Mouse (Mus musculus) stomach, postnatal 0 days (tissue): Measurements from ENCODE around the gene Rai2. TPM values are rescaled to one million over a fixed set of nuclear protein-coding genes. Genes with fewer than 3 reads are reported as not detected.

Experiments
- ATAC-seq: fragments of 200-750 bp; cut with Nextera tagmentation; 2 replicates; pipeline ENCODE4 v1.8.0; 2017; ENCODE audit not compliant: low FRiP score, low TSS enrichment
- DNase-seq: peaks from one replicate; pipeline ENCODE4 v3.0.0-alpha.2; 2016; ENCODE audit warnings: low spot score
- H3K27ac ChIP-seq: fragments of 300-500 bp; sonication (generic); replicated peaks from 2 replicates; pipeline ENCODE4 v1.5.1; 2014; ENCODE audit warnings: mild to moderate bottlenecking, control low read depth
- H3K27me3 ChIP-seq: fragments of 300-500 bp; sonication (generic); 2 replicates; pipeline ENCODE4 v1.6.1; 2014; ENCODE audit warnings: low read length; ENCODE audit not compliant: control insufficient read depth, insufficient read depth
- H3K36me3 ChIP-seq: fragments of 300-500 bp; sonication (generic); 2 replicates; pipeline ENCODE4 v1.6.1; 2014; ENCODE audit warnings: low read length, mixed read lengths; ENCODE audit not compliant: control insufficient read depth, insufficient read depth
- H3K4me1 ChIP-seq: fragments of 300-500 bp; sonication (generic); replicated peaks from 2 replicates; pipeline ENCODE4 v1.6.1; 2014; ENCODE audit warnings: antibody characterized with exemption; ENCODE audit not compliant: control insufficient read depth, insufficient read depth
- H3K4me2 ChIP-seq: fragments of 300-500 bp; sonication (generic); replicated peaks from 2 replicates; pipeline ENCODE4 v1.6.1; 2014; ENCODE audit warnings: low read depth, mild to moderate bottlenecking, control low read depth, moderate library complexity
- H3K4me3 ChIP-seq: fragments of 300-500 bp; sonication (generic); 2 replicates; pipeline ENCODE4 v1.5.1; 2014; ENCODE audit warnings: low read depth, low read length, control low read depth
- H3K9ac ChIP-seq: fragments of 300-500 bp; sonication (generic); 2 replicates; pipeline ENCODE4 v1.6.1; 2014; ENCODE audit warnings: mild to moderate bottlenecking, low read length, control low read depth, mixed read lengths
- H3K9me3 ChIP-seq: fragments of 300-500 bp; sonication (generic); 2 replicates; pipeline ENCODE4 v1.6.1; 2016; ENCODE audit warnings: low read length; ENCODE audit not compliant: control insufficient read depth
- CTCF ChIP-seq: IDR thresholded peaks from 2 replicates; pipeline ENCODE4 v1.5.1; 2016; ENCODE audit warnings: antibody characterized with exemption, low read depth, mild to moderate bottlenecking, moderate library complexity
- EP300 ChIP-seq: optimal IDR thresholded peaks from 2 replicates; pipeline ENCODE3; 2016; ENCODE audit warnings: antibody characterized with exemption
- WGBS: fragments of 180-500 bp; shearing (Covaris S2); extraction: QIAGEN DNeasy Blood & Tissue Kit; methylation state at CpG from one replicate; pipeline ENCODE4 v1.1.7; 2014; 5-methylcytosine and 5-hydroxymethylcytosine counted together
- polyA plus RNA-seq: library from polyadenylated mRNA; unstranded; fragments of >200 nt; fragmentation: Nextera tagmentation; extraction: Ambion mirVana; gene quantifications from 2 replicates; pipeline ENCODE4 v1.2.1, GENCODE M21; 2015

The Rai2 gene
- polyA plus RNA-seq, result 4.6 TPM in 2 replicates

- H3K4me1 ChIP-seq, result no peaks in the 10 kb centered on the region
- peak within 1 kb of the TSS; percentile 70; the same call in 1 of the 2 replicates for H3K27ac ChIP-seq
- peak; percentile 84 for ATAC-seq
- 0 out of 2 replicates have a peak, but pooled peaks have one; percentile 10 for TF ChIP-seq CTCF
- TF ChIP-seq EP300, result no peak
- H3K27me3 ChIP-seq, result no peaks in the 10 kb centered on the region
- H3K9me3 ChIP-seq, result no peaks in the 10 kb centered on the region
- H3K36me3 ChIP-seq, result no peaks in the 10 kb centered on the region
- WGBS, result 11% methylated on average over 18 of the region's 79 CpGs
- peak within 1 kb of the TSS; percentile 64 for H3K9ac ChIP-seq
- H3K4me3 ChIP-seq, result peak within 1 kb of the TSS; percentile 51
- peak; percentile 57 for DNase-seq
- H3K4me2 ChIP-seq, result peak within 1 kb of the TSS; percentile 69
These were observed at the start of gene Rai2 for GRCm38 (mm10) chrX:161716865-161717763. Rai2 (plus strand) TSS chrX:161717069.

- H3K9ac ChIP-seq, result no peak overlapping the region
- H3K9me3 ChIP-seq, result no peaks in the 10 kb centered on the region
- WGBS, result 60% methylated on average over 3 of the region's 3 CpGs
- H3K36me3 ChIP-seq, result no peaks in the 10 kb centered on the region
- H3K4me3 ChIP-seq, result no peak overlapping the region
- H3K4me1 ChIP-seq, result no peaks in the 10 kb centered on the region
- no peak overlapping the region for H3K27ac ChIP-seq
- no peak overlapping the region for H3K4me2 ChIP-seq
- TF ChIP-seq CTCF (no peak), EP300 (no peak)
- ATAC-seq (no peak), DNase-seq (no peak)
- no peaks in the 10 kb centered on the region for H3K27me3 ChIP-seq
These were observed 27.5 kb upstream of the Rai2 start for GRCm38 (mm10) chrX:161689336-161689735.

- DNase-seq (no peak), ATAC-seq (no peak)
- Histone ChIP-seq H3K36me3 (no peaks in the 10 kb centered on the region), H3K27me3 (no peaks in the 10 kb centered on the region), H3K4me1 (no peaks in the 10 kb centered on the region), H3K27ac (no peak overlapping the region), H3K9me3 (no peaks in the 10 kb centered on the region), H3K9ac (no peak overlapping the region), H3K4me2 (peak overlapping the region; percentile 69), H3K4me3 (peak overlapping the region; percentile 51)
- WGBS, result 20% methylated on average over 9 of the region's 9 CpGs
- TF ChIP-seq CTCF (no peak), EP300 (no peak)
These were observed 385 bp upstream of the Rai2 start for GRCm38 (mm10) chrX:161716503-161716864.

DNA sequence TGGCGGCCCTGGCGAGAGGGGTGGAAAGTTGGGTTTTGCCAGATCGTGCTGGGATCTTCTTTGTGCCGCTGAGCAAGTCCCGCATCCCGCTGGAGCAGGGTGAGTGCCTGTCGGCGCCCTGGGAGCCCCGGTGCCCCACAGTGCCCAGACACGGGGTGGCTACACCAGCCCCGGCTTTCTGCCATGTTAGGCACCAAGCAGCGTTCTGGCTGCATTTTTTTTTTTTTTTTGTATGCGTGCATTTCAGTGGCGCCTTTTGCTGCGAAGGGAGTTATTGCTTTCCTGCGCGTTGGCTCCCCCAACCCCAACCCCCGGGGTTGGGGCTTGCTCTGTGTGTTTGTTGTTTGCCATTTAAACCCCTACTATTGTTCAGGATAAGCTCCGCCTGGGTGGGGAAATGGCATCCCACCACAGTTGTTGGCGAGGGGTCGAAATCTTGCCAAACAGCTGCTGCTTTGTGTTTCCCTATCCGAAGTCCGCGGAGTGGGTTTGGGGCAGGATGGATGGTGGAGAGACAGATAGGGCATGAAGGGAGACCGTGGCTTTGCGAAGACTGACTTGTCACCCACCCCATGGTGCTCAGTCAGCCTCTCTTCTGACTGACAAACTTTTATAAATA lies 1.0 kb downstream of the Rai2 start:
- no peaks in the 10 kb centered on the region for H3K9me3 ChIP-seq
- TF ChIP-seq EP300, result no peak
- TF ChIP-seq CTCF, result no peak
- ATAC-seq (no peak), DNase-seq (peak; percentile 13)
- H3K4me1 ChIP-seq, result no peaks in the 10 kb centered on the region
- H3K9ac ChIP-seq, result peak overlapping the region; percentile 64
- H3K4me2 ChIP-seq, result peak overlapping the region; percentile 69
- H3K27ac ChIP-seq, result peak overlapping the region; percentile 70; the same call in 1 of the 2 replicates
- H3K4me3 ChIP-seq, result peak overlapping the region; percentile 51
- no peaks in the 10 kb centered on the region for H3K36me3 ChIP-seq
- WGBS, result 11% methylated on average over 26 of the region's 26 CpGs
- no peaks in the 10 kb centered on the region for H3K27me3 ChIP-seq

DNA sequence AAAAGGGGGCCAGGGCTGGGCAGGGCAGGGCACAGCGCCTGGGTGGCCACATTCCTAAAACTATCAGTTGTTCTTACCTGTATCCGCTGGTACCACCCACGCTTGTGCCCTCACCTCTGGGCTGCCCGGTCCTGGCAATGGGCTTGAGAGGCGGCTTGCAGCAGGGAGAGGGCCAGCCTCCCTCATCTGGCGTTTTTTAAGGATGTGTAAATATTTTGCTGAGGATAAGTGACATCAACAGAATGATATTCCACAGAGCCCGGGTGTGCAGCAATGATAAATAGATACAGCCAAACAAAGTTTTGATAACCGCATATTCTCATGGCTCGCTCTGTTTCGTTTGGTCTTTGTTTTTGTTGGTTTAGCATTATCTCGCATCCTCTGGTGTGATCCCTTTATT lies 1.7 kb downstream of the Rai2 start:
- Histone ChIP-seq H3K4me3 (peak overlapping the region; percentile 51), H3K9me3 (no peaks in the 10 kb centered on the region), H3K4me2 (peak overlapping the region; percentile 69), H3K27me3 (no peaks in the 10 kb centered on the region), H3K27ac (peak overlapping the region; percentile 24; the same call in 1 of the 2 replicates), H3K9ac (no peak overlapping the region; the same call in 1 of the 2 replicates), H3K36me3 (no peaks in the 10 kb centered on the region), H3K4me1 (no peaks in the 10 kb centered on the region)
- no peak for DNase-seq
- no peak for ATAC-seq
- TF ChIP-seq CTCF (no peak), EP300 (no peak)
- WGBS, result 21% methylated on average over 11 of the region's 11 CpGs
